Mouse (Mus musculus): ENCODE measurements around the gene Gas7. TPM values are rescaled to one million over a fixed set of nuclear protein-coding genes. Genes with fewer than 3 reads are reported as not detected.

Gas7 gene
- 1.6 and 2.1 TPM in 2 replicates for polyA plus RNA-seq (2012; rRNA removed)

GRCm38 (mm10) chr11:67454874-67455526 lies at the start of gene Gas7:
TSS of gene Gas7 (plus strand) at chr11:67455437.
- H3K36me3 ChIP-seq (ENCODE audit: control insufficient read depth, insufficient read depth, low read length), result no peaks in the 10 kb centered on the region
- TF ChIP-seq CTCF (IDR thresholded peaks at IDR 0.05; ENCODE audit: extremely low read depth, insufficient read length, insufficient replicate concordance, low read depth, low read length) (no peak), POLR2A (IDR thresholded peaks at IDR 0.05; ENCODE audit: low read depth, low read length) (no peak)
- peaks cover 19% of the 10 kb centered on the region for H3K27me3 ChIP-seq (ENCODE audit: control insufficient read depth, insufficient read depth, low read length)
- no peak within 1 kb of the TSS for H3K27ac ChIP-seq (ENCODE audit: insufficient read depth, low read depth, low read length)
- WGBS, result 2% methylated on average over 77 of the region's 78 CpGs
- peaks cover 2% of the 10 kb centered on the region for H3K4me1 ChIP-seq (ENCODE audit: control insufficient read depth, insufficient read depth, insufficient read length, low read length)
- peak within 1 kb of the TSS; percentile 66 for H3K4me3 ChIP-seq (ENCODE audit: low read depth, low read length)

DNA sequence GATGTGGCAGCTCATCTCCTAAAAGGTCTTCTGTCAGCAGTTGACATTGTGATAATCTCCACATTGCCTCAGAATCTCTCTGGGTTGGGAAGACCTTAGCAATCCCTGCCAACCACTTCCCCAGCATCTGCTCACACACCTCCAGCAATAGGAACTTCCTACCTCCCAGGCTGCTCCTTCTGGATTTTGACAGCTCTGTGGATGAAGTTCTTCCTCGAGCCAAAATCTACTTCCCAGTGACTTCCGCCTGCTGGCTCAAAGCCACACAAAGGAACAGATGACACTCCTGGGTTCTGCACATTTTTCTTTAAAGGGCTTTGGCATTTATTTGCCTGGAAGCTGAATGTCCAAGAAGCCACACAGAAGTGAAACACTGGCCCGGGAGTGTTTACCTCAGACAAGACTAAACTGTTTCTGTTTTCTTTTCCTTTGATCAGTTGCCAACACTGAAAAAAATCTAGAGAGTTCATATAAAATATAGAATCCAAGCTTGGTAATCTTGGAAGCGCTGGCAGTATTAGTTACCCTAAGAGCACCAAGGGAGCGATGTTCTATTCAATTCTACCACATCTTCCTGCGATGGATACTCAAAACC lies 40.8 kb upstream of the Gas7 start:
- Histone ChIP-seq H3K27ac (ENCODE audit: insufficient read depth, low read depth, low read length) (no peak overlapping the region), H3K36me3 (ENCODE audit: control insufficient read depth, insufficient read depth, low read length) (no peaks in the 10 kb centered on the region), H3K4me3 (ENCODE audit: low read depth, low read length) (no peak overlapping the region), H3K27me3 (ENCODE audit: control insufficient read depth, insufficient read depth, low read length) (no peaks in the 10 kb centered on the region), H3K4me1 (ENCODE audit: control insufficient read depth, insufficient read depth, insufficient read length, low read length) (no peaks in the 10 kb centered on the region)
- 70% methylated on average over 6 of the region's 6 CpGs for WGBS
- TF ChIP-seq CTCF (IDR thresholded peaks at IDR 0.05; ENCODE audit: extremely low read depth, insufficient read length, insufficient replicate concordance, low read depth, low read length) (no peak), POLR2A (IDR thresholded peaks at IDR 0.05; ENCODE audit: low read depth, low read length) (no peak)

GRCm38 (mm10) chr11:67423575-67423974 lies 31.7 kb upstream of the Gas7 start:
- Histone ChIP-seq H3K4me1 (ENCODE audit: control insufficient read depth, insufficient read depth, insufficient read length, low read length) (no peaks in the 10 kb centered on the region), H3K36me3 (ENCODE audit: control insufficient read depth, insufficient read depth, low read length) (no peaks in the 10 kb centered on the region), H3K27me3 (ENCODE audit: control insufficient read depth, insufficient read depth, low read length) (no peaks in the 10 kb centered on the region), H3K27ac (ENCODE audit: insufficient read depth, low read depth, low read length) (no peak overlapping the region), H3K4me3 (ENCODE audit: low read depth, low read length) (no peak overlapping the region)
- TF ChIP-seq CTCF (IDR thresholded peaks at IDR 0.05; ENCODE audit: extremely low read depth, insufficient read length, insufficient replicate concordance, low read depth, low read length), result no peak
- TF ChIP-seq POLR2A (IDR thresholded peaks at IDR 0.05; ENCODE audit: low read depth, low read length), result no peak
- WGBS, result 81% methylated on average over 13 of the region's 13 CpGs

DNA sequence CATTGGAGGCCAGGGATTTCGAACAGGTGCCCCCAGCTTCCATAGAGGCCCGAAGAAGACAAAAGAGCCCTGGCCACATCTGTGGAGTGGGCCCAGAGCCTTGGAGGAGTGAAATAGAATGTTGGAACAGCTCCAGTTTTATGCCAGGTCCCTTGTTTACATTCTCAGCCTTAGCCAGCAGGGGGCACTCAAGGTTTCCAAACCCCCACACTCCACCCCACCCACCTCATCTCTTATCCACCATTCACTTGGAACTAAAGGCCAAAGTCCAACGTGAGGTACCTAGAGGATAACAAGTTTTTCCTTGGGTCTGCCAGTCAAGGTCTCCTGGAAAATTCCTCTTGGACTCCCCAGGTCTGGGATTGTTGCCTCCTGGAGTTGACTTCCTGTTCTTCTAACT lies 27.0 kb upstream of the Gas7 start:
- no peaks in the 10 kb centered on the region for H3K27me3 ChIP-seq (ENCODE audit: control insufficient read depth, insufficient read depth, low read length)
- no peaks in the 10 kb centered on the region for H3K36me3 ChIP-seq (ENCODE audit: control insufficient read depth, insufficient read depth, low read length)
- H3K4me1 ChIP-seq (ENCODE audit: control insufficient read depth, insufficient read depth, insufficient read length, low read length), result no peaks in the 10 kb centered on the region
- TF ChIP-seq CTCF (IDR thresholded peaks at IDR 0.05; ENCODE audit: extremely low read depth, insufficient read length, insufficient replicate concordance, low read depth, low read length) (peak; percentile 52; the same call in 1 of the 2 replicates), POLR2A (IDR thresholded peaks at IDR 0.05; ENCODE audit: low read depth, low read length) (no peak)
- no peak overlapping the region for H3K27ac ChIP-seq (ENCODE audit: insufficient read depth, low read depth, low read length)
- no peak overlapping the region for H3K4me3 ChIP-seq (ENCODE audit: low read depth, low read length)
- 36% methylated on average over 3 of the region's 3 CpGs for WGBS

DNA sequence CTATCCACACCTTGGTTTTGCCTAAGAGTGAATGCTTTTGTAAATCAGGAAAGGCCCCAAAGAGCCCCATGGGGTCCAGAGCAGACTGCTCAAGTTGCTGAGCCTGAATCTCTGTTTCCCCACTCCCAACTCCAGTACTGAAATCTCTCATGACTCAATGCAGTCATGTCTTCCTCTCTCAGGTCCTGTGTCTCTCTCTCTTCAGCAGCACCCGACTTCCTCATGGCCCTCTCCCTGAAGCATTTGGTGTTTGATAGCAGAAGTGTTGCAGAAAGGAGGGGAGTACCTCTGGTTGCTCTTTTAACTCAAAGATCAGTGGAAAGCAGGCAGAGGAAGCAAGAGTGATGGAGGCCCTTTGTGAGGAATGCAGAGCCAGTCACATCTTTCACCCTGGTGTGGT lies 25.4 kb upstream of the Gas7 start:
- TF ChIP-seq POLR2A (IDR thresholded peaks at IDR 0.05; ENCODE audit: low read depth, low read length) (no peak), CTCF (IDR thresholded peaks at IDR 0.05; ENCODE audit: extremely low read depth, insufficient read length, insufficient replicate concordance, low read depth, low read length) (no peak)
- Histone ChIP-seq H3K36me3 (ENCODE audit: control insufficient read depth, insufficient read depth, low read length) (no peaks in the 10 kb centered on the region), H3K27ac (ENCODE audit: insufficient read depth, low read depth, low read length) (no peak overlapping the region), H3K27me3 (ENCODE audit: control insufficient read depth, insufficient read depth, low read length) (no peaks in the 10 kb centered on the region), H3K4me1 (ENCODE audit: control insufficient read depth, insufficient read depth, insufficient read length, low read length) (no peaks in the 10 kb centered on the region), H3K4me3 (ENCODE audit: low read depth, low read length) (no peak overlapping the region)
- 37% methylated on average over 1 of the region's 1 CpGs for WGBS

- Histone ChIP-seq H3K27me3 (ENCODE audit: control insufficient read depth, insufficient read depth, low read length) (no peaks in the 10 kb centered on the region), H3K27ac (ENCODE audit: insufficient read depth, low read depth, low read length) (no peak overlapping the region), H3K36me3 (ENCODE audit: control insufficient read depth, insufficient read depth, low read length) (no peaks in the 10 kb centered on the region), H3K4me1 (ENCODE audit: control insufficient read depth, insufficient read depth, insufficient read length, low read length) (no peaks in the 10 kb centered on the region), H3K4me3 (ENCODE audit: low read depth, low read length) (no peak overlapping the region)
- WGBS, result 39% methylated on average over 14 of the region's 14 CpGs
- TF ChIP-seq POLR2A (IDR thresholded peaks at IDR 0.05; ENCODE audit: low read depth, low read length) (no peak), CTCF (IDR thresholded peaks at IDR 0.05; ENCODE audit: extremely low read depth, insufficient read length, insufficient replicate concordance, low read depth, low read length) (no peak)
Measured at GRCm38 (mm10) chr11:67431116-67431645, 24.1 kb upstream of the Gas7 start.

- Histone ChIP-seq H3K36me3 (ENCODE audit: control insufficient read depth, insufficient read depth, low read length) (no peaks in the 10 kb centered on the region), H3K27me3 (ENCODE audit: control insufficient read depth, insufficient read depth, low read length) (no peaks in the 10 kb centered on the region)
- TF ChIP-seq CTCF (IDR thresholded peaks at IDR 0.05; ENCODE audit: extremely low read depth, insufficient read length, insufficient replicate concordance, low read depth, low read length) (no peak; the same call in 1 of the 2 replicates), POLR2A (IDR thresholded peaks at IDR 0.05; ENCODE audit: low read depth, low read length) (no peak)
Measured at GRCm38 (mm10) chr11:67431864-67432263, 23.4 kb upstream of the Gas7 start.

More at GRCm38 (mm10) chr11:67431864-67432263, 23.4 kb upstream of the Gas7 start:
- Histone ChIP-seq H3K4me3 (ENCODE audit: low read depth, low read length) (no peak overlapping the region), H3K27ac (ENCODE audit: insufficient read depth, low read depth, low read length) (no peak overlapping the region), H3K4me1 (ENCODE audit: control insufficient read depth, insufficient read depth, insufficient read length, low read length) (no peaks in the 10 kb centered on the region)
- WGBS, result 68% methylated on average over 4 of the region's 4 CpGs
